In the genomic region with DNA sequence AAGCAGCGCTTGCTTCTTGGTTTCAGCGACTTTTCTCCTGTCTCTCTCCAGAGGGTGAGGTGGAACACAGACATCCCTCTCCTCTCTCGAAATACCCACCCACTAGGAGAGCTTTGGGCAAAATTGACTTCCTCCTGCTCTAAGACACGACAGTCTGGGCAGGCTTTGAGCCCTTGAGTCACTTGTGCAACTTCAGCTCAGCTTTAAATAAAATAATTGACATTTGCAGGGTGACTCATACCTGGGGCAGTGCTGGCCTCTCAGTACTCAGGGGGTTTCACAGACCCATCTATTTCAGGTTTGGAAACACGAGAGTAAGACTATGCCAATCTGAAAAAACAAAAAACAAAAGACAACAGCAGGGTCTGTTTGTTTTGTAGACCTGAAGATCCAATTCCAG, we compare ENCODE assay signal across 25 mouse cellular contexts. TPM values are rescaled to one million over a fixed set of nuclear protein-coding genes. Genes with fewer than 3 reads are reported as not detected.
DNase-seq lines count a peak whose midpoint lies in the region.
"Had no signal": no experiment of that assay in that cellular context is flagged by ENCODE, and none has a peak within 500 bp of the region (broad histone marks: within the 10 kb centered on the region; RNA-seq: fewer than 3 reads in every experiment).

No protein-coding gene starts in this region.

- H3K4me3 ChIP-seq in macrophage (ENCODE audit: inconsistent target), result no peak overlapping the region
- H3K4me3 ChIP-seq: embryonic facial prominence, embryonic 15.5 days; forebrain, embryonic 15.5 days; heart, adult 2 months; heart, embryonic 15.5 days; hindbrain, embryonic 13.5 days had no signal

- peaks cover 25% of the 10 kb centered on the region for H3K79me2 ChIP-seq in macrophage (ENCODE audit: inconsistent target)

- WGBS in macrophage (ENCODE audit: missing documents), result 24% methylated on average over 5 of the region's 5 CpGs

- no peaks in the 10 kb centered on the region for H3K36me3 ChIP-seq in macrophage (ENCODE audit: inconsistent target)
- H3K36me3 ChIP-seq: embryonic facial prominence, embryonic 15.5 days; forebrain, embryonic 15.5 days; heart, embryonic 15.5 days; hindbrain, embryonic 13.5 days had no signal

- peak overlapping the region; percentile 22; the same call in 1 of the 2 replicates for H3K27ac ChIP-seq in macrophage
- H3K27ac ChIP-seq: forebrain, embryonic 15.5 days; heart, adult 2 months; heart, embryonic 15.5 days; hindbrain, embryonic 13.5 days; hindbrain, postnatal 0 days had no signal

- peak; percentile 45 for DNase-seq in adrenal gland, adult 2 months
- no peak for DNase-seq in adrenal gland, postnatal 25 days
- DNase-seq in NIH3T3 (ENCODE audit: low read depth), result peak; percentile 65
- DNase-seq in frontal cortex, postnatal 14 days (ENCODE audit: low spot score in 2 of 2), result no peak
- no peak for DNase-seq in layer of hippocampus, postnatal 14 days (ENCODE audit: low spot score in 2 of 2)
- DNase-seq in right cerebral cortex, postnatal 10 days (ENCODE audit: low spot score in 2 of 2), result no peak
- DNase-seq: adrenal gland, postnatal 14 days; cerebellum, adult 2 months; embryo, embryonic 11 days; gastrocnemius, postnatal 10 days; heart, adult 2 months; heart, postnatal 14 days had no signal

RNA-seq across cellular contexts. Expression of a gene that starts 2.2 kb away (rescaled TPM):
- total RNA-seq in adrenal gland, adult 2 months (2021), result 1 to 10 TPM; 5.3 to 9.7 TPM
- polyA plus RNA-seq in adrenal gland, adult 2 months (2012; rRNA removed), result 12.6 and 18.2 TPM in 2 replicates
- total RNA-seq in adrenal gland, postnatal 25 days (2021), result 7.0 TPM in 2 replicates
- 100 to 1,000 TPM in 5 of 26 experiments, 10 to 100 TPM in 21; 16.7 to 137 (median 78.1) TPM for total RNA-seq in macrophage (2018; cell fraction: chromatin; rRNA removed)
- 10 to 100 TPM in 23 of 26 experiments, 1 to 10 TPM in 3; 7.8 to 23.6 (median 14.8) TPM for total RNA-seq in macrophage (2018; cell fraction: cytosol; rRNA removed)
- 10 to 100 TPM in 25 of 26 experiments, 1 to 10 TPM in 1; 9.3 to 75.6 (median 42.6) TPM for total RNA-seq in macrophage (2018; cell fraction: nucleus; rRNA removed)
- 9.0 to 14.1 TPM (median 9.9 TPM) in 3 replicates for polyA plus RNA-seq in macrophage (2018)
- total RNA-seq in layer of hippocampus, postnatal 14 days (2021), result 1 to 10 TPM; 2.4 to 3.0 TPM

RNA-seq across cellular contexts. Expression of a gene that starts 51.2 kb away (rescaled TPM):
- not detected for total RNA-seq in adrenal gland, adult 2 months (2021)
- not detected in 2 replicates for polyA plus RNA-seq in adrenal gland, adult 2 months (2012; rRNA removed)
- total RNA-seq in adrenal gland, postnatal 25 days (2021), result not detected in 2 replicates
- not detected for total RNA-seq in macrophage (2018; cell fraction: chromatin; rRNA removed)
- total RNA-seq in macrophage (2018; cell fraction: cytosol; rRNA removed), result not detected
- total RNA-seq in macrophage (2018; cell fraction: nucleus; rRNA removed), result not detected
- polyA plus RNA-seq in macrophage (2018), result not detected in 3 replicates
- total RNA-seq in layer of hippocampus, postnatal 14 days (2021), result 1 to 10 TPM in 1 of 2 experiments, under 1 TPM in 1; 0.69 to 1.4 TPM
- total RNA-seq: adrenal gland, postnatal 14 days; gastrocnemius, postnatal 10 days; gastrocnemius, postnatal 4 days; heart, adult 2 months; heart, postnatal 14 days; hematopoietic stem cell, adult 5-6 weeks had no signal
- polyA plus RNA-seq: embryonic facial prominence, embryonic 11.5 days; embryonic facial prominence, embryonic 15.5 days; forebrain, embryonic 11.5 days; G1E; heart, adult 2 months; heart, embryonic 11.5 days; heart, embryonic 15.5 days; intestine, embryonic 14.5 days had no signal

Comparison
In these comparisons a context has a peak if more than half of its experiments do, and no peak if none do; other contexts are left out.
1. DNase-seq: peak in adrenal gland, adult 2 months (single experiment) and NIH3T3 (single experiment); none in adrenal gland, postnatal 25 days (single experiment), frontal cortex, postnatal 14 days (0 of 2), layer of hippocampus, postnatal 14 days (0 of 2) and right cerebral cortex, postnatal 10 days (0 of 2).